Mouse (Mus musculus): ENCODE measurements around the gene Nck2.

GRCm38 (mm10) chr1:43521512-43521911 lies 77.1 kb downstream of the Nck2 start:
- TF ChIP-seq CTCF (IDR thresholded peaks at IDR 0.05; ENCODE audit: borderline replicate concordance, insufficient read depth, low read depth, low read length): no peak
- no peak for TF ChIP-seq POLR2A (IDR thresholded peaks at IDR 0.05; ENCODE audit: borderline replicate concordance, insufficient read depth, low read length)
